Mouse (Mus musculus): ENCODE results near the gene Cyb561a3. TPM values are rescaled to one million over a fixed set of nuclear protein-coding genes. Genes with fewer than 3 reads are reported as not detected.

The Cyb561a3 gene
- polyA plus RNA-seq, 1 experiment from 2014 or later = 14.2 TPM

DNA sequence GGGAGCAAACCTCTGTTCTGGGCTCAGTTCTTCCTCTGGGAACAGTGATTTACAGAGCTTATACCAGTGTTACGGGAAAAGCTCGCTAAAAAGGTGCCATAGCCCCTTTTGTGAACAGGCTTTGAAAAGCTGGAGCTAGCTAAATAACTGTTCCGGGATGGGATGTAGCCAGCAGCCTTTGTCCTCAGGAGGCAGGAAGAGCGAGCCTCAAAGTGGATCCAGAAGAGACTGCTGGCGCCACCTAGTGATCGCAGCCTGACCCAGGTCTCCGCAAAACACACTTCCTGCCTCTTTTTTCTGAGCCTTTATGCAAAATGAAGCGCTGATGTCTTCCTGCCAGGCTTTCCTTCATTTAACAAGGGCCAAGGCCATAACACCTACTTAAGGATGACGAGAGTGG lies 25.8 kb downstream of the Cyb561a3 start:
- Histone ChIP-seq H3K27ac (peak overlapping the region; percentile 96), H3K36me3 (peaks cover 37% of the 10 kb centered on the region), H3K4me3 (peak overlapping the region; percentile 50), H3K4me1 (replicated peaks) (peaks cover 46% of the 10 kb centered on the region), H3K27me3 (ENCODE audit: insufficient read depth, poor library complexity, severe bottlenecking) (no peaks in the 10 kb centered on the region), H3K9me3 (no peaks in the 10 kb centered on the region)
- peak; percentile 91 for DNase-seq (ENCODE audit: low spot score)
- WGBS = under 1% methylated on average over 9 of the region's 9 CpGs

GRCm38 (mm10) chr19:10603660-10604523 lies 26.9 kb downstream of the Cyb561a3 start:
- no peaks in the 10 kb centered on the region for H3K27me3 ChIP-seq (ENCODE audit: insufficient read depth, poor library complexity, severe bottlenecking)
- peak overlapping the region; percentile 97; the same call in 1 of the 2 replicates for H3K4me3 ChIP-seq
- H3K4me1 ChIP-seq (replicated peaks) = peaks cover 46% of the 10 kb centered on the region
- 86% methylated on average over 18 of the region's 18 CpGs for WGBS
- DNase-seq (ENCODE audit: low spot score) = no peak
- H3K36me3 ChIP-seq = peaks cover 38% of the 10 kb centered on the region
- no peaks in the 10 kb centered on the region for H3K9me3 ChIP-seq
- peak overlapping the region; percentile 96 for H3K27ac ChIP-seq

- 63% methylated on average over 3 of the region's 3 CpGs for WGBS
- H3K9me3 ChIP-seq = no peaks in the 10 kb centered on the region
- H3K27ac ChIP-seq = peak overlapping the region; percentile 96
- H3K27me3 ChIP-seq (ENCODE audit: insufficient read depth, poor library complexity, severe bottlenecking) = no peaks in the 10 kb centered on the region
- no peak for DNase-seq (ENCODE audit: low spot score)
- peaks cover 46% of the 10 kb centered on the region for H3K4me1 ChIP-seq (replicated peaks)
- peaks cover 39% of the 10 kb centered on the region for H3K36me3 ChIP-seq
- peak overlapping the region; percentile 97 for H3K4me3 ChIP-seq
Measured at GRCm38 (mm10) chr19:10604534-10604933, 27.6 kb downstream of the Cyb561a3 start.

- peak; percentile 99 for DNase-seq (ENCODE audit: low spot score)
- H3K27me3 ChIP-seq (ENCODE audit: insufficient read depth, poor library complexity, severe bottlenecking) = no peaks in the 10 kb centered on the region
- peaks cover 46% of the 10 kb centered on the region for H3K4me1 ChIP-seq (replicated peaks)
- no peaks in the 10 kb centered on the region for H3K9me3 ChIP-seq
- peak within 1 kb of the TSS; percentile 97 for H3K4me3 ChIP-seq
- peak within 1 kb of the TSS; percentile 96 for H3K27ac ChIP-seq
- under 1% methylated on average over 49 of the region's 49 CpGs for whole genome bisulfite sequencing
- peaks cover 39% of the 10 kb centered on the region for H3K36me3 ChIP-seq
Measured at GRCm38 (mm10) chr19:10605293-10605900, 28.4 kb downstream of the Cyb561a3 start, which contains the start of the genes Ddb1 and Tkfc. Ddb1 (plus strand) TSS chr19:10605327. Tkfc (minus strand) TSS chr19:10605654.

DNA sequence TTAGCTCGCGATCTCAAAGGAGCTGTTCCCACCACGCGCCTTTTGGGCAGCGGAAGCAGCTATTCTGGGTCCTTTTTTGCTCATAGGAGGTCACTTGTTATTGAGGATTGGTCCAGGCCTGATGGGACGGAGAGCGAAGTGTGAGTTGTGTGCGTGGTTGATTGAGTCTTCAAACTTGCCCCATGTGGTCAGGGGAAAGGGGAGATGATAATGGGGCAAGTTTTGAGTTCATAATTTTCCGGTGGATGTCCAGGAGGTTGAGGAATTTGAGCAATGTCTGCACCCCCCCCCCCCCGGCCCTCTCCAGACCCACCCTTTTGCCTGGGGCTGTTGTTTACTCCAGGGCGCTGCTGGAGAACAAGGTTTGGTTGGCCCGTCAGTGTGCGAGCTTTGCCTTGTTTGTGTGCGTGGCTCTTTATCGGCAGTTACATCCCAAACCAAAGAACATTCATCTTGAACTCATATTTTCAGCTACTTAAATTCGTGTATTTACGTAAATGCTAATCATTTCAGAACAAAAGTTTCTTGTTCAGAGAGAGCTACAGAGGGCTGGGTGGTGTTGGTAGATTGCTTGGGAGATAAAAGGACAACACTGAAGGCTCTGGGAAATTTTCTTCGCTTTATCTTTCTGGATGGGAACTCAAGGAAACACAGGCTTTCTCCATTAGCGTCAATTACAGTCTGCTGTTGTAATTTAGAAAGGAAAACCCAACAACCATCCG lies 29.1 kb downstream of the Cyb561a3 start:
- Histone ChIP-seq H3K9me3 (no peaks in the 10 kb centered on the region), H3K4me3 (peak overlapping the region; percentile 97), H3K4me1 (replicated peaks) (peaks cover 46% of the 10 kb centered on the region), H3K36me3 (peaks cover 44% of the 10 kb centered on the region), H3K27ac (peak overlapping the region; percentile 96), H3K27me3 (ENCODE audit: insufficient read depth, poor library complexity, severe bottlenecking) (no peaks in the 10 kb centered on the region)
- WGBS = 8% methylated on average over 20 of the region's 20 CpGs
- no peak for DNase-seq (ENCODE audit: low spot score)

DNA sequence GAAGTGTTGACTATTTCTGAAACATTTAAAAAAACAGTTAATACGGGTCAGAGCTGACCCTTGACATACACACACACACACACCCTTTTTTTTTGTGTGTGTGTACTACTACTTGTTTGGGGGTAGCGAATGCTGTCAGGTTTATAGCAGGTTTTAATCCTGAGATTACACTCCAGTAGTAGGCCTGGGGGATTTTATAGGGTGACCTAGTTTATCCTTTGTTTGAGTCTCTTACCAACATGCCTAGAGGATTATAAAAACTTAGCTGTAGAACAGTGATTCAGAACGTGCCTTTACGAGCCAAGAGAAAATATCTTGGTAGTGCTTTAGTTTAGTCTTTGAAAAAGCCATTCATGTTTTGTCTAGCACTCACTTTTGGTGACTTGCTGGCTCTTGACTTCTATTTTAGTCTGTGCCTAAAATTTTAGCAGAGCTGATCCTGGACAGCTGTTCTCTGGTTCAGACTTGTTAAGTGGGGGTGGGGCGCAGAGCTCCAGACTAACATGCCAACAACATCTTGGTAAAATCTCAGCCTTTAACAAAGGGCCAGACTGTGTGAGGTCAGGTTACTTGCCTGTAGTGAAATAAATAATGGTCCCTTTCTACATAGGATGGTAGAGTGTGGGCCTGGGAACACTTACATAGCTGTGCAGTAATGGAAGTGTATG lies 31.7 kb downstream of the Cyb561a3 start:
- Histone ChIP-seq H3K9me3 (no peaks in the 10 kb centered on the region), H3K27me3 (ENCODE audit: insufficient read depth, poor library complexity, severe bottlenecking) (no peaks in the 10 kb centered on the region), H3K4me1 (replicated peaks) (peaks cover 30% of the 10 kb centered on the region), H3K4me3 (no peak overlapping the region), H3K27ac (no peak overlapping the region), H3K36me3 (peaks cover 70% of the 10 kb centered on the region)
- WGBS = 97% methylated on average over 5 of the region's 5 CpGs
- DNase-seq (ENCODE audit: low spot score) = no peak

DNA sequence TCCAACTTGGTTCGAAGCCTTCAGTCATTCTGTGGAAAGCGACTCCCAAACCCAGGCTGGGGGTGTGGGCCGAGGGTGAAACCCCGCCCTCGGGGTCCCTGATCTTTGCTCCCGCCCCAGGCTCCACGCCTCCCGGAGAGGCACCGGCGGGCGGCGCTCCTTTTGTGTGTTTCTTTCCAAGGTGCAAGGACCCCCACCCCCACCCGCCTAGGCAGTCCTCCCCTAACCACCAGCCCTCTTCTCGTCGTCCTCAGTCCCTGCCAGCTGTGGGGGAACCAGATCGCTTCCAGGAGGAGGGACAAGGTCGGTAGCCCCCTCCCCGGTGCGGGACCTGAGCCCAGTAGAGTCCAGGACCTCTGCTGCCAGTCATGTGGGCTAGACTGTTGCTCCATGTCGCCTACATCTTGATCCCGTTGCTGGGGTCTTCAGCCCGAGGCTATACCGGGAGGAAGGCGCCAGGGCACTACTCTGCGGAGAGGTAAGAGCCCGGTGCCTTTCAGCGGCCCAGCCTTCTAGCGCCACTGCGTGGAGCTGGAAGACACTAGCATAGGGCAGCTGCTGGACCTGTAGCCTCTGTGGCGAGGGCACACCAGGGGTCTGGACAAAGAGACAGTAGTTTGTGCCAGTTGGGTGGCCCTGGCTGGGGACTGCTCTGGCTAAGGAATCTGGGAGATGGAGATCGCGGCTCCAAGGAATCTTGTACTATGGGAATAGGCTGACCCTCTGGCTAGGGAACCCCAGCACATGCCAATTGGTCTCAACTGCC lies 57.3 kb downstream of the Cyb561a3 start, which contains the start of gene Vwce:
Vwce (plus strand) TSS at position 108 of the 766 bp plus-strand sequence.
- Histone ChIP-seq H3K27ac (peak within 1 kb of the TSS; percentile 72), H3K4me1 (replicated peaks) (peaks cover 18% of the 10 kb centered on the region), H3K36me3 (peaks cover 28% of the 10 kb centered on the region), H3K4me3 (peak within 1 kb of the TSS; percentile 52), H3K9me3 (no peaks in the 10 kb centered on the region), H3K27me3 (ENCODE audit: insufficient read depth, poor library complexity, severe bottlenecking) (peaks cover 12% of the 10 kb centered on the region)
- 2% methylated on average over 32 of the region's 32 CpGs for WGBS
- DNase-seq (ENCODE audit: low spot score) = peak; percentile 74

GRCm38 (mm10) chr19:10634872-10635318 lies 57.9 kb downstream of the Cyb561a3 start:
- peaks cover 18% of the 10 kb centered on the region for H3K4me1 ChIP-seq (replicated peaks)
- H3K36me3 ChIP-seq = peaks cover 22% of the 10 kb centered on the region
- peak overlapping the region; percentile 52 for H3K4me3 ChIP-seq
- 3% methylated on average over 21 of the region's 21 CpGs for WGBS
- peak overlapping the region; percentile 72 for H3K27ac ChIP-seq
- H3K9me3 ChIP-seq = no peaks in the 10 kb centered on the region
- peak; percentile 59 for DNase-seq (ENCODE audit: low spot score)
- H3K27me3 ChIP-seq (ENCODE audit: insufficient read depth, poor library complexity, severe bottlenecking) = peaks cover 12% of the 10 kb centered on the region

GRCm38 (mm10) chr19:10637840-10638239 lies 60.9 kb downstream of the Cyb561a3 start:
- DNase-seq (ENCODE audit: low spot score) = no peak
- no peaks in the 10 kb centered on the region for H3K9me3 ChIP-seq
- 62% methylated on average over 7 of the region's 7 CpGs for WGBS
- H3K27me3 ChIP-seq (ENCODE audit: insufficient read depth, poor library complexity, severe bottlenecking) = peaks cover 17% of the 10 kb centered on the region
- H3K27ac ChIP-seq = no peak overlapping the region
- peaks cover 21% of the 10 kb centered on the region for H3K4me1 ChIP-seq (replicated peaks)
- no peaks in the 10 kb centered on the region for H3K36me3 ChIP-seq
- no peak overlapping the region for H3K4me3 ChIP-seq

DNA sequence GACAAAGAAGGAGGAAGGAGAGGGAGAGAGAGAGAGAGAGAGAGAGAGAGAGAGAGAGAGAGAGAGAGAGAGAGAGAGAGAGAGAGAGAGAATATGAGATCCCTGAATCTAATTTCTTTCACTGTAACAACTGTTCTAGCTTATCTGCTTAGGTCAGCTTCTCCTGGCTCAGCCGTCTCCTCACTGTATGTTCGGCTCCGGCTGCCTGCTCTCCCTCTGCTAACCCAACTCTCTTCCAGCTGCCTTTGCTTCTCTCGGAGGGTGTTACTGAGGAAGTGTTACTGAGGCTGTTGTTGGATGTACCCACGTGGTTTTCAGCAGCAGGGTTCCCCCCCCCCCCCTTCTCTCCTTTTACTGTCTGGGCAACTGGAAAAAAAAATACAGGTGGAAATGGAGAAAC lies 63.1 kb downstream of the Cyb561a3 start:
- no peak for DNase-seq (ENCODE audit: low spot score)
- Histone ChIP-seq H3K27me3 (ENCODE audit: insufficient read depth, poor library complexity, severe bottlenecking) (peaks cover 16% of the 10 kb centered on the region), H3K36me3 (no peaks in the 10 kb centered on the region), H3K27ac (no peak overlapping the region), H3K9me3 (no peaks in the 10 kb centered on the region), H3K4me1 (replicated peaks) (peaks cover 6% of the 10 kb centered on the region), H3K4me3 (no peak overlapping the region)
- 20% methylated on average over 5 of the region's 5 CpGs for WGBS

GRCm38 (mm10) chr19:10640589-10641378 lies 63.8 kb downstream of the Cyb561a3 start:
- H3K36me3 ChIP-seq = no peaks in the 10 kb centered on the region
- peaks cover 3% of the 10 kb centered on the region; the same call in 1 of the 2 replicates for H3K4me1 ChIP-seq (replicated peaks)
- WGBS = 53% methylated on average over 13 of the region's 13 CpGs
- no peak for DNase-seq (ENCODE audit: low spot score)
- H3K9me3 ChIP-seq = no peaks in the 10 kb centered on the region
- peaks cover 9% of the 10 kb centered on the region for H3K27me3 ChIP-seq (ENCODE audit: insufficient read depth, poor library complexity, severe bottlenecking)
- no peak overlapping the region for H3K4me3 ChIP-seq
- no peak overlapping the region for H3K27ac ChIP-seq
